1 mouse cellular context compared by ENCODE assay signal in genomic region chr9:58271109-58271508, GRCm38 (mm10).
TF ChIP-seq lines count a peak whose summit lies in the region.

No protein-coding gene starts in this region.

TF ChIP-seq in CH12.LX, 34 proteins besides CTCF, POLR2A, EP300 and RAD21 (continued from another document):
- TF ChIP-seq CHD2 (IDR thresholded peaks at IDR 0.05; ENCODE audit: low read length) (peak; percentile 84), ZNF384 (IDR thresholded peaks at IDR 0.05; ENCODE audit: low read depth, low read length) (peak; percentile 96), JUND (conservative IDR thresholded peaks at IDR 0.05; ENCODE audit: low read depth, low read length) (peak; percentile 95)
TF ChIP-seq in CH12.LX: peak in this region for 15.
